7 mouse cellular contexts compared by ENCODE assay signal in the genomic region with DNA sequence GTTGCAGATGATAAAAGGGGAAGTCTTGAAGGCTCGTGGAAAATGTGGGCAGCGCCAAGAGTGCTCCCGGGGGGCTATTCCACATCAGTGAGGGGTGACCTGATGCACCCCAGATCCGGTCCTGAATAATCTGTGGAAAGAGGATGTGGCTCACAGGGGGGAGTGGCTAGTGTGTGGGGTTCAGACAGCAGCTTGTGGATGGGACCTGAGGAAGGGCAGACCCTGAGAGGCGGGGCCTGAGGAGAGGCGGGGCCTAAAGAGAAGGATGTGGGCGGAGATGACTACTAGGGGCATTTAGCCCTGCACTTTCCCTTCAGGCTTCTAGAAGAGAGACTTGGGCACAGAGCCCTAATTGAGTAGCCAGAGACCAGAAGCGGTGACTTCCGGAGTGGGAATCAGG. TPM values are rescaled to one million over a fixed set of nuclear protein-coding genes. Genes with fewer than 3 reads are reported as not detected.
DNase-seq lines count a peak whose midpoint lies in the region; ATAC-seq lines count a peak whose summit lies in the region.

No protein-coding gene starts in this region.

- peaks cover 5% of the 10 kb centered on the region; the same call in 1 of the 2 replicates for H3K27me3 ChIP-seq in heart, embryonic 16.5 days (ENCODE audit: control insufficient read depth, insufficient read depth, low read length)
- H3K27me3 ChIP-seq in liver, embryonic 11.5 days (replicated peaks; ENCODE audit: control insufficient read depth, insufficient read depth, low read length), result peaks cover 9% of the 10 kb centered on the region

- H3K4me1 ChIP-seq in heart, embryonic 16.5 days (ENCODE audit: control insufficient read depth, insufficient read depth, low read length), result peaks cover 16% of the 10 kb centered on the region
- H3K4me1 ChIP-seq in liver, embryonic 11.5 days (replicated peaks; ENCODE audit: control insufficient read depth, insufficient read depth, low read length), result no peaks in the 10 kb centered on the region

- 31% methylated on average over 9 of the region's 9 CpGs for WGBS in heart, embryonic 16.5 days
- WGBS in liver, embryonic 11.5 days, result 20% methylated on average over 9 of the region's 9 CpGs

- no peaks in the 10 kb centered on the region for H3K36me3 ChIP-seq in heart, embryonic 16.5 days (ENCODE audit: control insufficient read depth, insufficient read depth)
- no peaks in the 10 kb centered on the region for H3K36me3 ChIP-seq in liver, embryonic 11.5 days (ENCODE audit: control insufficient read depth, insufficient read depth, low read length)

- DNase-seq in CD4-positive helper T cell, adult 2 months (ENCODE audit: low read depth, low spot score), result peak; percentile 83
- peak; percentile 71 for DNase-seq in R1 (ENCODE audit: low read depth, low spot score)
- DNase-seq in liver, embryonic 11.5 days (ENCODE audit: low spot score), result no peak
- DNase-seq in thymus, adult 18-20 months, result peak; percentile 59 to 74
- no peak for DNase-seq in right cerebral cortex, adult 2 months (ENCODE audit: low spot score in 2 of 2)

- no peak overlapping the region for H3K9ac ChIP-seq in heart, embryonic 16.5 days (ENCODE audit: low read length)
- H3K9ac ChIP-seq in liver, embryonic 11.5 days (ENCODE audit: low read depth, low read length), result no peak overlapping the region

- H3K4me3 ChIP-seq in heart, embryonic 16.5 days (ENCODE audit: low read length), result no peak overlapping the region
- H3K4me3 ChIP-seq in liver, embryonic 11.5 days (ENCODE audit: low read depth, low read length), result no peak overlapping the region

- H3K9me3 ChIP-seq in heart, embryonic 16.5 days (replicated peaks; ENCODE audit: control insufficient read depth, low read length), result no peaks in the 10 kb centered on the region
- H3K9me3 ChIP-seq in liver, embryonic 11.5 days (ENCODE audit: control insufficient read depth, low read length), result no peaks in the 10 kb centered on the region

- peak; percentile 23; the same call in 1 of the 2 replicates for ATAC-seq in heart, embryonic 16.5 days (replicated peaks; ENCODE audit: extremely low read depth, insufficient read depth, low FRiP score)
- ATAC-seq in liver, embryonic 11.5 days (replicated peaks; ENCODE audit: low FRiP score), result no peak
- ATAC-seq in frontal cortex, adult (ENCODE audit: low TSS enrichment), result no peak

- H3K4me2 ChIP-seq in heart, embryonic 16.5 days (ENCODE audit: low read depth, low read length), result peak overlapping the region; percentile 16; the same call in 1 of the 2 replicates
- peak overlapping the region; percentile 26 for H3K4me2 ChIP-seq in liver, embryonic 11.5 days

- H3K27ac ChIP-seq in heart, embryonic 16.5 days (ENCODE audit: low read length), result 0 out of 2 replicates have a peak overlapping the region, but pooled peaks have one; percentile 24
- no peak overlapping the region for H3K27ac ChIP-seq in liver, embryonic 11.5 days (ENCODE audit: low read depth, low read length)

RNA-seq across cellular contexts. Expression of a gene that starts 19.6 kb away (rescaled TPM):
- 0.21 and 0.42 TPM in 2 replicates for polyA plus RNA-seq in heart, embryonic 16.5 days (2015; fragmentation: Nextera tagmentation; extraction: Ambion mirVana)
- polyA plus RNA-seq in liver, embryonic 11.5 days (2014; fragmentation: Nextera tagmentation; extraction: Ambion mirVana), result not detected in 2 replicates

RNA-seq across cellular contexts. Expression of a gene that starts 21.1 kb away (rescaled TPM):
- polyA plus RNA-seq in heart, embryonic 16.5 days (2015; fragmentation: Nextera tagmentation; extraction: Ambion mirVana), result 2.6 and 2.8 TPM in 2 replicates
- 0.42 and 0.67 TPM in 2 replicates for polyA plus RNA-seq in liver, embryonic 11.5 days (2014; fragmentation: Nextera tagmentation; extraction: Ambion mirVana)

RNA-seq across cellular contexts. Expression of a gene that starts 33.5 kb away (rescaled TPM):
- polyA plus RNA-seq in heart, embryonic 16.5 days (2015; fragmentation: Nextera tagmentation; extraction: Ambion mirVana), result 9.6 and 10.5 TPM in 2 replicates
- 7.9 and 8.5 TPM in 2 replicates for polyA plus RNA-seq in liver, embryonic 11.5 days (2014; fragmentation: Nextera tagmentation; extraction: Ambion mirVana)

RNA-seq across cellular contexts. Expression of a gene that starts 47.7 kb away (rescaled TPM):
- 175 and 177 TPM in 2 replicates for polyA plus RNA-seq in heart, embryonic 16.5 days (2015; fragmentation: Nextera tagmentation; extraction: Ambion mirVana)
- 0.19 and 0.33 TPM in 2 replicates for polyA plus RNA-seq in liver, embryonic 11.5 days (2014; fragmentation: Nextera tagmentation; extraction: Ambion mirVana)

Comparison
In these comparisons a context has a peak if more than half of its experiments do, and no peak if none do; other contexts are left out.
1. DNase-seq: peak in CD4-positive helper T cell, adult 2 months (single experiment), R1 (single experiment) and thymus, adult 18-20 months (2 of 2); none in liver, embryonic 11.5 days (single experiment) and right cerebral cortex, adult 2 months (0 of 2).